Mouse (Mus musculus) liver, embryonic 14.5 days (tissue): ENCODE results near the gene Nup107. TPM values are rescaled to one million over a fixed set of nuclear protein-coding genes. Genes with fewer than 3 reads are reported as not detected.

ENCODE experiments used
- ATAC-seq: fragments of 200-750 bp; cut with Nextera tagmentation; 2 replicates; pipeline ENCODE4 v1.8.0; 2017; ENCODE audit warnings: moderate number of reproducible peaks, mild to moderate bottlenecking, moderate library complexity; ENCODE audit not compliant: insufficient read depth
- DNase-seq, 3 experiments: peaks; one replicate each; pipeline ENCODE4 v3.0.0-alpha.2; 2012 to 2013; ENCODE audit warnings: low read depth in 3 of 3, low spot score in 3 of 3
- H3K27ac ChIP-seq: fragments of 300-500 bp; sonication (generic); 2 replicates; pipeline ENCODE4 v1.5.1; 2014; ENCODE audit warnings: moderate library complexity, mild to moderate bottlenecking, control low read depth, inconsistent platforms
- H3K27me3 ChIP-seq: fragments of 300-500 bp; sonication (generic); 2 replicates; pipeline ENCODE4 v1.6.1; 2014; ENCODE audit warnings: mild to moderate bottlenecking, low read length, moderate library complexity; ENCODE audit not compliant: control insufficient read depth, insufficient read depth
- H3K36me3 ChIP-seq: fragments of 300-500 bp; sonication (generic); replicated peaks from 2 replicates; pipeline ENCODE4 v1.6.1; 2014; ENCODE audit warnings: low read depth; ENCODE audit not compliant: control insufficient read depth, insufficient read depth
- H3K4me1 ChIP-seq, 2 experiments: fragments of 200-500 bp in 1 of 2; fragments of 300-500 bp in 1 of 2; sonication (generic) in 1 of 2; replicated peaks; 2 replicates each; pipeline ENCODE4 v1.6.1; 2012 to 2014; ENCODE audit warnings: antibody characterized with exemption in 1 of 2, inconsistent platforms in 1 of 2, low read length in 1 of 2; ENCODE audit not compliant: control insufficient read depth in 2 of 2, insufficient read depth in 2 of 2
- H3K4me2 ChIP-seq: fragments of 300-500 bp; sonication (generic); 2 replicates; pipeline ENCODE4 v1.6.1; 2014; ENCODE audit warnings: low read depth, mild to moderate bottlenecking, control low read depth, moderate library complexity
- H3K4me3 ChIP-seq, 2 experiments: fragments of 200-500 bp in 1 of 2; fragments of 300-500 bp in 1 of 2; sonication (generic) in 1 of 2; 2 replicates each; pipeline ENCODE4 v1.5.1; 2012 to 2014; ENCODE audit warnings: low read depth in 2 of 2, low read length in 2 of 2, mild to moderate bottlenecking in 2 of 2, control low read depth in 1 of 2, inconsistent platforms in 1 of 2, moderate library complexity in 1 of 2; ENCODE audit not compliant: insufficient read depth in 1 of 2
- H3K9ac ChIP-seq: fragments of 300-500 bp; sonication (generic); replicated peaks from 2 replicates; pipeline ENCODE4 v1.6.1; 2014; ENCODE audit warnings: mild to moderate bottlenecking, control low read depth, moderate library complexity
- H3K9me3 ChIP-seq: fragments of 300-500 bp; sonication (generic); 2 replicates; pipeline ENCODE4 v1.6.1; 2016; ENCODE audit warnings: low read length, mixed read lengths; ENCODE audit not compliant: control insufficient read depth
- CTCF ChIP-seq: IDR thresholded peaks from 2 replicates; pipeline ENCODE4 v1.5.1; 2016; ENCODE audit warnings: antibody characterized with exemption, low read depth, control low read depth
- EP300 ChIP-seq: IDR thresholded peaks from 2 replicates; pipeline ENCODE4 v1.6.1; 2016; ENCODE audit warnings: antibody characterized with exemption, low read depth
- WGBS: fragments of 180-500 bp; shearing (Covaris S2); extraction: QIAGEN DNeasy Blood & Tissue Kit; methylation state at CpG from one replicate; pipeline ENCODE4 v1.1.7; 2014; ENCODE audit not compliant: insufficient replicate concordance; 5-methylcytosine and 5-hydroxymethylcytosine counted together
- polyA plus RNA-seq, 2 experiments: library from polyadenylated mRNA; depleted of rRNA in 1 of 2; stranded (reverse) in 1 of 2; unstranded in 1 of 2; fragments of >200 nt; fragmentation: Nextera tagmentation in 1 of 2; extraction: Ambion mirVana in 1 of 2; gene quantifications; 2 replicates each; pipeline versions ENCODE4 v1.2.1 to v1.2.3; 2012 to 2014

Nup107 gene
- polyA plus RNA-seq, 2 experiments: 28.8 to 45.0 TPM

- Histone ChIP-seq H3K36me3 (peaks cover 71% of the 10 kb centered on the region), H3K27me3 (no peaks in the 10 kb centered on the region), H3K4me2 (no peak overlapping the region), H3K4me1 (no peaks in the 10 kb centered on the region), H3K9ac (no peak overlapping the region), H3K4me3 (no peak overlapping the region), H3K9me3 (no peaks in the 10 kb centered on the region), H3K27ac (no peak overlapping the region)
- TF ChIP-seq CTCF (no peak), EP300 (no peak)
- 85% methylated on average over 14 of the region's 14 CpGs for WGBS
- no peak for DNase-seq
- ATAC-seq: no peak
Observed at GRCm38 (mm10) chr10:117782491-117783260, 9.8 kb downstream of the Nup107 start.

- Histone ChIP-seq H3K27me3 (no peaks in the 10 kb centered on the region), H3K9me3 (no peaks in the 10 kb centered on the region), H3K36me3 (peaks cover 68% of the 10 kb centered on the region), H3K4me3 (no peak overlapping the region), H3K27ac (no peak overlapping the region), H3K9ac (no peak overlapping the region), H3K4me1 (no peaks in the 10 kb centered on the region), H3K4me2 (no peak overlapping the region)
- no peak for ATAC-seq
- TF ChIP-seq EP300 (no peak), CTCF (no peak)
- no peak for DNase-seq
- 73% methylated on average over 2 of the region's 2 CpGs for WGBS
Observed at GRCm38 (mm10) chr10:117782056-117782455, 10.4 kb downstream of the Nup107 start.

- no peaks in the 10 kb centered on the region for H3K27me3 ChIP-seq
- no peak overlapping the region for H3K9ac ChIP-seq
- H3K27ac ChIP-seq: no peak overlapping the region
- ATAC-seq: no peak
- H3K9me3 ChIP-seq: no peaks in the 10 kb centered on the region
- no peak overlapping the region for H3K4me3 ChIP-seq
- DNase-seq: no peak
- TF ChIP-seq CTCF (no peak), EP300 (no peak)
- no peak overlapping the region for H3K4me2 ChIP-seq
- H3K4me1 ChIP-seq: no peaks in the 10 kb centered on the region
- 87% methylated on average over 17 of the region's 17 CpGs for WGBS
- H3K36me3 ChIP-seq: peaks cover 64% of the 10 kb centered on the region
Observed at GRCm38 (mm10) chr10:117781021-117781725, 11.3 kb downstream of the Nup107 start.

GRCm38 (mm10) chr10:117780306-117780911 is 12.1 kb downstream of the Nup107 start:
- Histone ChIP-seq H3K36me3 (peaks cover 66% of the 10 kb centered on the region), H3K27me3 (no peaks in the 10 kb centered on the region), H3K9ac (no peak overlapping the region), H3K4me1 (no peaks in the 10 kb centered on the region), H3K27ac (no peak overlapping the region), H3K4me3 (no peak overlapping the region), H3K4me2 (no peak overlapping the region), H3K9me3 (no peaks in the 10 kb centered on the region)
- DNase-seq (no peak), ATAC-seq (no peak)
- TF ChIP-seq CTCF: no peak
- TF ChIP-seq EP300: no peak
- 85% methylated on average over 6 of the region's 6 CpGs for WGBS
